Mouse (Mus musculus): ENCODE results near the gene Cpm.

The Cpm gene

DNA sequence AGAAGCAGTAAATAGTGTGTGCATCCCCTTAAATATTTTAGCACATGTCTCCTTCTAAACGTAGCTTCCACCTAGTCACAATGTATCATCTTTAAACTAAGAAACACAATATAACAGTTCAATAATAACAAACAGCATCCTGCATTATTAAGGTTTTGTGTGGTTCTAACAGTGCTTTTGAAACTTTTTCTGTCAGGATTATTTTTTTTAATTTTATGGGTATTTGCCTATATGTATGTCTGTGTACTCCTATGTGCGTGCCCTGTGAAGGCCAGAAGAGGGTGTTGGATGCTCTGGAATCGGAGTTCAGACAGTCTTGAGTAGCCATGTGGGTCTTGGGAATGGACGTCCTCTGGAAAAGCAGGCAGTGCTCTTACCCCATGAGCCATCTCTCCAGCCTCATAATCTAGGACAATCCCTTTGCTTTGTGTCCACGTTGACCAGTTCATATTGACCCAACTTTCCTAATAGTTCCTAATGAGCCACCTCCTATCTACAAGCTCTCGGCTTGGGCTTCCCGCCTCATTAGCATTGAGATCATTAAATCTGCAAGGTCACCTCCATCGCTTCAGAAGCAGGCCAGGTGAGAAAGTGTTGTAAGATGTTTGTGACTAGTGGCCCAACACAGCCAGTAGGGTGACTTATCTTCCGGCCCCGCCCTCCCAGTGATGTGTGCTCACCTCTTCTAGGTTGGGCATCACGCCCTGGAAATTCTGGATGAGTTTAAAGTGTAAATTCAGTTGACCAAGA, 20.2 kb downstream of the Cpm start:
- no peak for DNase-seq (ENCODE audit: low read depth)

DNA sequence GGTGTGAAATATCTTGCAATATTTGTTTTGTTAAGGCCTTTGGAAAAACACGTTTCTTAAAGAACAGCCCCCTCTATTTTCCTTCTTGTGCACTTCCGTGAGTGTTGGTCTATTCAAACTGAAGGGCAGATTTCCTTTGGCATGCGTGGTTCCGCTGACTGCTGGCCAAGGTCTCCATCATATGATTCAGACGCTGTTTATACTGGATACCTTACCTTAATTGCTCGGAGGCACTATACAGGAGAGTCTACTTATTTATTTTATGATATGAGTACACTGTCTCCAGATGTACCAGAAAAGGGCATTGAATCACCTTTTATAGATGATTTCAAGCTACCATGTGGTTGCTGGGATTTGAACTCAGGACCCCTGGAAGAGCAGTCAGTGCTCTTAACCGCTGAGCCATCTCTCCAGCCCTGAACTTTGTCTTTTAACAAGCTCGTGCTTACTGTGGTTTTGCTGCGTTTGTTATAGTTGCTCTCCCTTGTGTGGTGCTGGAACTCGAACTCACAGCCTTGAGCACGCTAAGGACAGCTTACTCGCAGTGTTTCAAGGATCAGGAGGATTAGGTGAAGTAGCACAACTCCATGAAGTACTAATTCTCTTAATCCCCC, 20.8 kb downstream of the Cpm start:
- no peak for DNase-seq (ENCODE audit: low read depth)

DNA sequence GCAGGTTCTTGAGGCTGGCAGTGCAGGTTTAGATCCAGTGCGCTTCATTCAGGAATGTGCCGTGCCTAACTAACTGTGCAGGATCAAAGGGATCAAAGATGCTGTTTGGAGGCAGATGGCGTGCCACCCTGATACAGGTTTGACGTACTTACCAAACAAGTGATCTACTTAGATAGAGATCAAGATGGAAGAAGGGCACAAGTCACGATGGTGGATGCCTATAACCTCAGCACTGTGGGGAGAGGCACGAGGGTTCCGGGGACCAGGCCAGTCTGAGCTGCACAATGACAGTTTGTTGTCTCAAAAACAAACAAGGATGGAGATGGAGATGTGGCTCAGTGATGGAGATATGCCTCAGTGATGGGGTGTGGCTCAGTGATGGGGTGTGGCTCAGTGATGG, 21.4 kb downstream of the Cpm start:
- DNase-seq (ENCODE audit: low read depth) = no peak

- peak; percentile 51 for DNase-seq (ENCODE audit: low read depth)
Observed at GRCm38 (mm10) chr10:117651587-117652377, 22.5 kb downstream of the Cpm start.

- DNase-seq (ENCODE audit: low read depth) = no peak
Observed at GRCm38 (mm10) chr10:117652378-117652774, 23.1 kb downstream of the Cpm start.

DNA sequence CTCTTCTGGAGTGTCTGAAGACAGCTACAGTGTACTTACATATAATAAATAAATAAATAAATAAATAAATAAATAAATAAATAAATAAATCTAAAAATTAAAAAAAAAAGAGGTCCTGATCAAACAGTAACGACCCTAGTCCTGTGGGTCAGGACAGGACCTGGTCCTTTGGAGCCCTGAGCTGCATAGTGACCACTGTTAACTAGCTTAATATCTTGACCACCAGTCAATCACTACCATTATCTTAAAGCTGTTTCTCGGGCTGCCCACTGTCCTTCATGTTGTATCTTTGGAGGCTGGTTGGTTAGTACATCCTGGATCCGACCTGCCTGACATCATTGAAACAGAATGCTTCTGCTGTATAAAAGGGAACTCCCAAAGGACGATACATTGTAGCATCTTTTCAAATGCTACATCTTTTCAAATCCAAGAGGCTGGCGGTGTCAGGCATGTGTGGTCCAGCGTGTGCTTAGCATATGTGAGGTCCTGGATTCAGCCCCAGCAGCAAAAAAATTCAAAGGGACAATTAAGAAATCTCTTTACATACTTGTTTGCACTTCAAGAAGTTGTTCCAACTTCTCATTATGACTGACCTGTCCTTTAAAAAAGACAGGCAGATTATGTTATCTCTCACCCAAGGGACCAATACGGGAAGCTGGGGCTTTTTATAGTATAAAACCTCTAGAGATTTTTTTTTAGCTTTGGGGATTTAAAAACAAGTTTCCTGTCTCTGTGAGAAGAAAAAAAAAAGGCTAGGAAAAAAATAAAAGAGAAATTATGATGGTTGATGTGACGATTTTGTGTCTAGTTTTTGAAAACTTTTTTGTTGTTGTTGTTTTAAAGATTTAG, 23.9 kb downstream of the Cpm start:
- no peak for DNase-seq (ENCODE audit: low read depth)

DNA sequence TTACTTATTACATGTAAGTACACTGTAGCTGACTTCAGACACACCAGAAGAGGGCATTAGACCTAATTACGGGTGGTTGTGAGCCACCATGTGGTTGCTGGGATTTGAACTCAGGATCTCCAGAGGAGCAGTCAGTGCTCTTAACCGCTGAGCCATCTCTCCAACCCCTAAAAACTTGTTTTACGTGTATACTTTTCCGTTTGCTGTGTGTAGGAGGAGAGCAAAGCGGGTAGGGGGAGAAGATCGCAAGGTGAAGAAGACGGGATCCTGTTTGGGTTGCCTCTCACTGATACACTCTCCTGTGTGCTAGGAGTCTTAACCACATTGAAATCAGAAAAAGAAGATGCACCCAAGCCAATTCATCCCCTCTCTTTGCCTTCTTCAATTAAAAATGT, 24.5 kb downstream of the Cpm start:
- no peak for DNase-seq (ENCODE audit: low read depth)

GRCm38 (mm10) chr10:117654576-117655123, 25.4 kb downstream of the Cpm start:
- no peak for DNase-seq (ENCODE audit: low read depth)

GRCm38 (mm10) chr10:117655460-117655859, 26.2 kb downstream of the Cpm start:
- DNase-seq (ENCODE audit: low read depth) = no peak

GRCm38 (mm10) chr10:117655908-117656661, 26.8 kb downstream of the Cpm start:
- no peak for DNase-seq (ENCODE audit: low read depth)

DNA sequence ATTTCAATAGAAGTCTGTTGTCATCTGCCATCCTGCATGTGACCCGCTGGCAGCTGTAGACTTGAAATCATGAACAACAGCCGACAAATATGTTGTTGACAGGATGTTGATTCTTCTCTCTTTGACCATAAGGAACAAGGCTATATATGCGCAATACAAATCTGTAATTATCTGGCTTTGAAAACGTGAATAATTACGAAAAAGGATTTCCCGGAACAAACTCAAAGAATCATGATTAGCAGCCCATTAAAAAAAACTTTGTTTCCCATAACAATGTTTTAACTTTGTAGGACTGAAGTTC, 27.3 kb downstream of the Cpm start:
- no peak for DNase-seq (ENCODE audit: low read depth)

- DNase-seq (ENCODE audit: low read depth) = no peak
Observed at GRCm38 (mm10) chr10:117656985-117657658, 27.8 kb downstream of the Cpm start.

DNA sequence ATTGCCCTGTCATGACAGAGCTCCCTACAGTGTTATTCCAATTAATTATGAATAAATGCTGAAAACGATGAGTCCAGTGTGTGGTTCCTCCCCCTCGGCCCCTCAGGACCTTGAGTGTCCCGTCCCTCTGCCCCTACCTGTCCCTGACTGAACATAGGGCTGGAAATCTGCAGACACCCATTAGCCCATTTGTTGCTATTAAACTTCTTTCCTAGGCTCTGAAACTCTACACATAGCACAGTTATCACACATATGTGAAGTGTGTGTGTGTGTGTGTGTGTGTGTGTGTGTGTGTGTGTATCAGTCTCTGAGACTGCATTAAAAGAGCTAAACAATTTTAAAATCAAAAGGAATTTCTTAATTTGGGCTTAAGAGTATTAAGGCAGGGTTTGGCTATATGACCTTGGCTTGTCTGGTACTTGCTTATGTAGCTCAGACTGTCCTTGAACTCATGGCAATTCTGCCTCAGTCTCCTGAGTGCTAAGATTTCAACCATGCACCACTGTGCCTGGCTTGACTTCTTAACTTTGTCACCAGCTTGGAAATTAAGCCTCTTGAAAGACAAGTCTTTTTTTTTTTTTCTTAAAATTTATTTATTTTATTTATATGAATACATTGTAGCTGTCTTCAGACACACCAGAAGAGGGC, 28.5 kb downstream of the Cpm start:
- DNase-seq (ENCODE audit: low read depth) = no peak

DNA sequence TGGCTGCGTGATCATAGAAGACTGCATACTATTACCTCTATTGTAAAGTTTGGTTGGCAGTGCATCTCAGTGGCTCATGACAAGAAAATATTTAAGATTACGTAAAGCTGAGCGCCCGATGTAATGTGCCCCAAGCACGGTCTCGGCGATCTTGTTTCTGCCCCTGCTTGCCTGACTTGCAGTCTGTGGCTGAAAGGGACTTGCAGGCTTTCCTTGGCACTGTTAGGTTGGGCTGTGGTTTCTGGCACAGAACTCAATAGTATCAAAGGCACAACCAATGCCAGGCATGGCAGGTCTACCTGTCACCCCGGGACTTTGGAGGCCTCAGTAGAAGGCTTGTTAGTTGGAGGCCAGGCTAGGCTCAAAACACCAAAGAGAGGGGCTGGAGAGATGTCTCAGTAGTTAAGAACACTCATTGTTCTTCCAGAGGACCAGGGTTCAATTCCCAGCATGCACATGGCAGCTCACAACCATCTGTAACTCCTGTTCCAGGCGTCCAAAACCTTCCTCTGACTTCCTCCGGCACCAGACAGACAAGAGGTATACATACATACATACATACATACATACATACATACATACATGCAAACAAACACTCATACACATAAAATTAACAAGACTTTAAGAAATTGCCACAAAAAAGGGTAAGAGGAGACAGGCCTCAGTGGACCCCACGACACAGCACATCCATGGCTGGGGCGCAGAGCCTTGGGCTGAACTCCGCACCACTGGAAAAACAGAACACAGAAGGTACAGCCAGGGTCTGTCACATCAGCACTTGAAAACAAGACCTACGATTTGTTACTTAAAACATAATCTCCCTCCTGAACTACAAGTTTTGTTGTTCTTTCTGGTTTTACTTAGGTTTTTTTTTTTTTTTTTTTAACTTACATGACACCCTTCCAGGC, 29.5 kb downstream of the Cpm start:
- no peak for DNase-seq (ENCODE audit: low read depth)

DNA sequence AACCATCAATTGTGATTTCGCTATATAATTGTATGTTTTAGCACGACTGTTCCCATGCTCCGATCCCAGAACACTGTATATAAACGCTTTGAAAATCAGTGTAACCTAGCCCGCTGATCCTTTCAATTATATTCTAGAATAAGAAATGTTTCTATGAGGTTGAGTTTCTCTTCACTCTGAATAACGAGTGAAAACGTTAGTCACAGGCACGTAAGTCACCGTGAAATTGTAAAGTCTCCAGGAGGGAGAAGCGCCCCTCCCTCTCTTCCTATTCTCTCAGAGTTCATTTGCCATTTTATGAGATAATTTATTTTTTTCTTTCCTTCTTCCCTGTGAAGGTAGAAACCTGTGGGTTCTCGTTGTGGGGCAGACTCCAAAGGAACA, 30.1 kb downstream of the Cpm start:
- DNase-seq (ENCODE audit: low read depth) = no peak

- peak; percentile 36 for DNase-seq (ENCODE audit: low read depth)
Observed at GRCm38 (mm10) chr10:117659819-117660218, 30.5 kb downstream of the Cpm start.

GRCm38 (mm10) chr10:117662316-117663055, 33.2 kb downstream of the Cpm start:
- DNase-seq (ENCODE audit: low read depth) = no peak

DNA sequence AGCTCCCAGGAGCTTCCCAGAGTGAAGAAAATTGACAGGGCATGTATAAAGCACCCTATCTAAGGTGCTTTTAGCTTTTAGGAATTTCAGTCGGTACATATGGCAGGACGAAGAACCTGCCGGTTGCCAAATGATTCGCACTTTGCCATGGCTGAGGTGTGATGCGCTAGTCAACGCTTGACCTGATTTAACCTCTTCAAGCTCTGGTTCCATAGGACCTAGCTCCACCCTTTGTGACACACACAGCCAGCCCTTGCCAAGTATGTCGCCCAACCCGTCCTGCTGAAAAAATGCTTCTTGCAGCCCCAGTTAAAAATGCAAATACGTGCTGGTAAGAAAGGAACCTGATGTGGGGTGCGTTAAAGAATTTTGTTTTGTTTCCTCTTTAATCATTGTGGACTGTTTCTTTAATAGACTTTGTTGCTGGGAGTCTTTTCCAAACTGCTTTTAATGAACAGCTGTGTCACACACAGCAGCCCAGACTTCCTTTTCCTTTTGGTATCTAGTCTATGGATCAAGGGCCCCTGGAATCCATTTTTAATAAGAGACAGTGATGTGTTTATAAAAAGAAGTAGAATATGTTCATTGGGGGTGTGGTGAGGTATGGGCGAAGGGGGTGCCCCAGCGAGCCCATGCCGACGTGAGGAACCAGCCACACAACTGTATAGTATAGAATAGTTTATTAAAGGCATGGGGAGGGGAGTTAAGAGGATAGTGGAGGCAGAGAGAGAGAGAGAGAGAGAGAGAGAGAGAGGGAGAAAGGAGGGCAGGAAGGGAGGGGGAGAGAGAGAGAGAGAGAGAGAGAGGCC, 34.0 kb downstream of the Cpm start:
- DNase-seq (ENCODE audit: low read depth) = peak; percentile 13

Data from NIH3T3 (cell line).